Mouse (Mus musculus): ENCODE measurements around the gene Astl. TPM values are rescaled to one million over a fixed set of nuclear protein-coding genes. Genes with fewer than 3 reads are reported as not detected.

Astl gene
- total and polyA plus RNA-seq, 3 experiments = not detected

DNA sequence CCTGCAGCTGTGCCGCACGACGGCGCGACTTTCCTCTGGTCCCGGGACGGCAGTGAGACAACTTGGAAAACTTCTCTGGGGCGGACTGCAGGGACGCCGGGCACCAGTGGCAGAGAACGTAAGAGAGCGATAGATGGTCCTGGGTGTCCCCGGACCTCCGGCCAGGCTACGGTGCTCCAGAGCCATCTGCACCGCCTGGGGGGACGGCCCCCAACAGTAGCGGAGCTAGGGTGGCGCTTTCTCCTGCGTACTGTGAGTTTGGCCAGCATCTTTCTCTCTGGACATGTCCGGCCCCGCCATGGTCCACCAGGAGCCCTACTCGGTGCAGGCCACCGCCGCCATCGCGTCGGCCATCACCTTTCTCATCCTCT lies 24.8 kb downstream of the Astl start:
- H3K27ac ChIP-seq (ENCODE audit: control insufficient read depth, low read depth, low read length) = no peak overlapping the region
- TF ChIP-seq MEF2A (IDR thresholded peaks at IDR 0.05; ENCODE audit: extremely low read depth, insufficient replicate concordance, low read depth, low read length, poor library complexity, severe bottlenecking) (no peak), HCFC1 (IDR thresholded peaks at IDR 0.05; ENCODE audit: low read depth, low read length) (no peak), SIN3A (IDR thresholded peaks at IDR 0.05; ENCODE audit: low read length) (no peak), EP300 (IDR thresholded peaks at IDR 0.05; ENCODE audit: low read depth in 1 of 2, low read length in 2 of 2) (no peak), MXI1 (IDR thresholded peaks at IDR 0.05; ENCODE audit: low read depth, low read length) (no peak)
- DNase-seq (ENCODE audit: low read depth, low spot score) = no peak
- H3K9ac ChIP-seq (ENCODE audit: control insufficient read depth, low read depth, low read length, poor library complexity, severe bottlenecking) = no peak overlapping the region
- H3K4me3 ChIP-seq (ENCODE audit: control insufficient read depth in 1 of 2, insufficient read depth in 1 of 2, low read depth in 2 of 2, low read length in 2 of 2) = no peak overlapping the region
- H3K27me3 ChIP-seq (ENCODE audit: control insufficient read depth in 1 of 2, insufficient read depth in 2 of 2, low read length in 2 of 2) = peaks cover 2 to 10% of the 10 kb centered on the region in 2 experiments
- no peaks in the 10 kb centered on the region for H3K9me3 ChIP-seq (replicated peaks; ENCODE audit: insufficient read depth, low read length)
- H3K79me2 ChIP-seq (ENCODE audit: control insufficient read depth, insufficient read depth, low read length, poor library complexity) = no peaks in the 10 kb centered on the region
- no peaks in the 10 kb centered on the region for H3K36me3 ChIP-seq (ENCODE audit: control insufficient read depth in 1 of 2, insufficient read depth in 2 of 2, low read length in 2 of 2)
- no peaks in the 10 kb centered on the region for H3K4me1 ChIP-seq (ENCODE audit: control insufficient read depth in 1 of 2, insufficient read depth in 2 of 2, low read length in 2 of 2)

DNA sequence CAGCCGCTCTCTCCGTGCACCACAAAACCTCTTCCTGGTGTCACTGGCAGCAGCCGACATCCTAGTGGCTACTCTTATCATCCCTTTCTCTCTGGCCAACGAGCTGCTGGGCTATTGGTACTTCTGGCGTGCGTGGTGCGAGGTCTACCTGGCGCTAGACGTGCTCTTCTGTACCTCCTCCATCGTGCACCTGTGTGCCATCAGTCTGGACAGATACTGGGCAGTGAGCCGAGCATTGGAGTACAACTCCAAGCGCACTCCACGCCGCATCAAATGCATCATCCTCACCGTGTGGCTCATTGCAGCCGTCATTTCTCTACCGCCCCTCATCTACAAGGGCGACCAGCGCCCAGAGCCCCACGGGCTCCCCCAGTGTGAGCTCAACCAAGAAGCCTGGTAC lies 25.3 kb downstream of the Astl start:
- Histone ChIP-seq H3K9me3 (replicated peaks; ENCODE audit: insufficient read depth, low read length) (no peaks in the 10 kb centered on the region), H3K79me2 (ENCODE audit: control insufficient read depth, insufficient read depth, low read length, poor library complexity) (no peaks in the 10 kb centered on the region), H3K27me3 (ENCODE audit: control insufficient read depth in 1 of 2, insufficient read depth in 2 of 2, low read length in 2 of 2) (peaks cover 2 to 10% of the 10 kb centered on the region in 2 experiments), H3K36me3 (ENCODE audit: control insufficient read depth in 1 of 2, insufficient read depth in 2 of 2, low read length in 2 of 2) (no peaks in the 10 kb centered on the region), H3K4me1 (ENCODE audit: control insufficient read depth in 1 of 2, insufficient read depth in 2 of 2, low read length in 2 of 2) (no peaks in the 10 kb centered on the region), H3K27ac (ENCODE audit: control insufficient read depth, low read depth, low read length) (no peak overlapping the region), H3K4me3 (ENCODE audit: control insufficient read depth in 1 of 2, insufficient read depth in 1 of 2, low read depth in 2 of 2, low read length in 2 of 2) (no peak overlapping the region), H3K9ac (ENCODE audit: control insufficient read depth, low read depth, low read length, poor library complexity, severe bottlenecking) (no peak overlapping the region)
- DNase-seq (ENCODE audit: low read depth, low spot score) = no peak
- TF ChIP-seq HCFC1 (IDR thresholded peaks at IDR 0.05; ENCODE audit: low read depth, low read length) = no peak
- TF ChIP-seq POLR2A (IDR thresholded peaks at IDR 0.05; ENCODE audit: control insufficient read depth in 1 of 2, insufficient read depth in 1 of 2, low read depth in 1 of 2, low read length in 2 of 2, poor library complexity in 1 of 2) = no peak
- no peak for TF ChIP-seq CTCF (IDR thresholded peaks at IDR 0.05 in 2 of 3, conservative IDR thresholded peaks at IDR 0.05 in 1 of 3; ENCODE audit: control insufficient read depth in 1 of 3, insufficient read depth in 1 of 3, low read depth in 2 of 3, low read length in 3 of 3, poor library complexity in 1 of 3, severe bottlenecking in 1 of 3)
- TF ChIP-seq MAFK (IDR thresholded peaks at IDR 0.05; ENCODE audit: borderline replicate concordance, low read depth, low read length) = no peak
- no peak for TF ChIP-seq BHLHE40 (IDR thresholded peaks at IDR 0.05; ENCODE audit: borderline replicate concordance, low read depth, low read length)
- TF ChIP-seq RCOR1 (IDR thresholded peaks at IDR 0.05; ENCODE audit: low read depth, low read length) = no peak
- no peak for TF ChIP-seq TBP (IDR thresholded peaks at IDR 0.05; ENCODE audit: low read depth, low read length)
- no peak for TF ChIP-seq CHD1 (IDR thresholded peaks at IDR 0.05; ENCODE audit: low read depth, low read length)
- no peak for TF ChIP-seq NELFE (IDR thresholded peaks at IDR 0.05; ENCODE audit: low read depth, low read length)
- TF ChIP-seq TAL1 (IDR thresholded peaks at IDR 0.05; ENCODE audit: low read length) = no peak
- no peak for TF ChIP-seq MYB (IDR thresholded peaks at IDR 0.05; ENCODE audit: low read depth, low read length)
- no peak for TF ChIP-seq POLR2AphosphoS5 (IDR thresholded peaks at IDR 0.05; ENCODE audit: borderline replicate concordance, low read depth, low read length)
- TF ChIP-seq RAD21 (IDR thresholded peaks at IDR 0.05; ENCODE audit: low read depth, low read length) = no peak
